Mouse (Mus musculus): Measurements from ENCODE around the gene Garnl3. TPM values are rescaled to one million over a fixed set of nuclear protein-coding genes. Genes with fewer than 3 reads are reported as not detected.
"Not testable (repeated sequence)": the region's sequence is repeated elsewhere in the genome, so short reads cannot be mapped to it uniquely, and the experiment has no call there.

Gene Garnl3
- polyA plus RNA-seq, 1 experiment from 2014 or later = 11.7 TPM

DNA sequence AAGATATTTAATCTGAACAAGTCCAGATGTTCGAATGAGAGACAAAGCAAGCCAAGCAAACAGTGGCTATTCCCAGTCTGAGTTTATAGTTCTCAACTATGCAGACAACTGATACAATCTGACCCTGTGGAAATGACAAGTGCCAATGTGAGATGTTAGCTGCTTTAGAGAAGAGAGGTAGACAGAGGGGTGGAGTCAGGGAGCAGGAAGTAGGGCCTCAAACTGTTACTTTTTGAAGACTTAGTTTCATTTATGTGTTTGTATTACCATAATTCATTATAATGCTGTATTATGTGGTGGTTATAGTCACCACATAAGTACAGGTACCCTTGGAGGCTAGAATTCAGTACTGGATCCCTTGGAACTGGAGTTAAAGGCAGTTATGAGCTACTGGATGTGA, 96.2 kb downstream of the Garnl3 start:
- Histone ChIP-seq H3K4me3 (replicated peaks) (no peak overlapping the region), H3K9me3 (no peaks in the 10 kb centered on the region), H3K4me1 (replicated peaks) (no peaks in the 10 kb centered on the region), H3K4me2 (replicated peaks) (no peak overlapping the region), H3K27me3 (replicated peaks) (no peaks in the 10 kb centered on the region), H3K9ac (no peak overlapping the region), H3K27ac (no peak overlapping the region), H3K36me3 (no peaks in the 10 kb centered on the region)
- ATAC-seq = no peak
- WGBS = 65% methylated on average over 1 of the region's 1 CpGs

DNA sequence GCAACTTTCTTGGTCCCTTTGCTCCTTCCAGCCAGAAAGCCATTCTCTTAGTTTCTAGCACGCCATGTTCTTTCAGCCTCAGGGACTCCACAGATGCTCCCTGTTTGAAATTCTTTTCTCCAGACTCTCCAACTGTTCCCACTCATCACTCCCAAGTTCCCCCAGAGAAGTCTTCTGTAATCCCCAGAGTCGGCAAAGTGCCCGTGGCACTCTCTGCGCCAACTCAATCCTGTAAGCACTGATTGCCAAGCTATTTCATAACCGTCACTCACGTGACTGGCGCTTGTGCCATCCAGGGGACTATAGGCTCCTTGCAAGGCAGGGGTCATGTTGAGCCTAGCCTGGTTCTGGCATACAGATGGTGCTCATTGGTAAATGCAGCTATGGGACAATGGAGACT, 98.2 kb downstream of the Garnl3 start:
- H3K4me3 ChIP-seq (replicated peaks) = no peak overlapping the region
- no peak overlapping the region for H3K4me2 ChIP-seq (replicated peaks)
- ATAC-seq = no peak
- H3K27ac ChIP-seq = no peak overlapping the region
- H3K36me3 ChIP-seq = no peaks in the 10 kb centered on the region
- no peaks in the 10 kb centered on the region for H3K4me1 ChIP-seq (replicated peaks)
- 89% methylated on average over 7 of the region's 7 CpGs for WGBS
- H3K27me3 ChIP-seq (replicated peaks) = no peaks in the 10 kb centered on the region
- no peaks in the 10 kb centered on the region for H3K9me3 ChIP-seq
- no peak overlapping the region for H3K9ac ChIP-seq

DNA sequence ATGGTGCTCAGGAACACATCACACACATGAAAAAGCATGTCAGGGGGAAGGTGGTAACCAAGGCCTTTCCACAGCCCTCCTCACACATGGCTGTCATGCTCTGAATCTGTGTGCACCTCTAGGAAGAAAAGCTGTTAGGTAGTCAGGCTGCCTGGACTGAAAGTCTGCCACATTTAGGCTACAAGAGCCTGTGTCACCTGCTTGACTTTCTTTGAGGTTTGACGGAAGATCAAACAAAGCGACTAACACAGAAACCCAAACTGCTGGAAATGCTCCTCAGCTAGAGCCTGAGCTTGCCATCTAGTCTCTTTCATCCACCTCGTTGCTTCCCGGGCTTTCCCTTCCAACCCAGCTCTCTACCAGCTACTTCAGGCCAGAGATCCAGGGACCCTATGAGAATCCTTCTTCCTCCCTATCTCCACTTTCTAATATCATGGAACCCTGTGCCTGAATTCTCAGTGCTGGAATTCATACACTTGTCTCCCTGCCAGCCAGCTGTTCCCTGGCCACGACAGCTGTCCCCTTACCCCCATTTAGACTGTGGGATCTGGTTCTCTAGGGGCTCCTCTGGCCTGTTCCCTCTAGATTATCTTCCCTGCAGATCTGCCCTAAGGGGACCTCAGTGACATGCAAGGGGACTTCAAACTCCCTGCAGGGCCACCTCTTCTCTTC, 98.9 kb downstream of the Garnl3 start:
- Histone ChIP-seq H3K4me1 (replicated peaks) (no peaks in the 10 kb centered on the region), H3K4me2 (replicated peaks) (no peak overlapping the region), H3K9me3 (no peaks in the 10 kb centered on the region), H3K27ac (no peak overlapping the region), H3K27me3 (replicated peaks) (no peaks in the 10 kb centered on the region), H3K9ac (no peak overlapping the region), H3K4me3 (replicated peaks) (no peak overlapping the region), H3K36me3 (no peaks in the 10 kb centered on the region)
- ATAC-seq = no peak
- 80% methylated on average over 5 of the region's 5 CpGs for WGBS

DNA sequence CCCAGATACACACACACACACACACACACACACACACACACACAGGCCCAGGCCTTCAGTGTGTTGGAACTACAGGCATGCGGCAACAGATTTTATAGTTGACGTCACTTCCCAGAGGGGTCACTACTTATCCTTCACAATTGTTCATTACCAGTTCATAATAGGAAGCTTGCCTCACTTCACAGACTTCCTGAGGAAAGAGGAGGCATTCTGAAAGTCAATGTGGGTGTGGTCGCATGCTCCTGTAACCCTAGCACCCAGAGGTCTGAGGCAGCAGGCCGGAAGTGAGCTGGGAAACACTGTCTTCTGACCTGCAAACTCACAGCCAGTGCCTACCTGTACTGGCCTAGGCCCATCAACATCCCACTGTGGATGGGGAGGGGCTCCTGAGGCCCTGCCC, 106.4 kb downstream of the Garnl3 start:
- no peaks in the 10 kb centered on the region for H3K4me1 ChIP-seq (replicated peaks)
- no peak; the same call in 1 of the 2 replicates for ATAC-seq
- H3K36me3 ChIP-seq = no peaks in the 10 kb centered on the region
- no peaks in the 10 kb centered on the region for H3K9me3 ChIP-seq
- H3K27ac ChIP-seq = no peak overlapping the region
- H3K4me2 ChIP-seq (replicated peaks) = no peak overlapping the region
- no peak overlapping the region for H3K4me3 ChIP-seq (replicated peaks)
- no peak overlapping the region for H3K9ac ChIP-seq
- H3K27me3 ChIP-seq (replicated peaks) = no peaks in the 10 kb centered on the region
- WGBS = 69% methylated on average over 4 of the region's 4 CpGs

DNA sequence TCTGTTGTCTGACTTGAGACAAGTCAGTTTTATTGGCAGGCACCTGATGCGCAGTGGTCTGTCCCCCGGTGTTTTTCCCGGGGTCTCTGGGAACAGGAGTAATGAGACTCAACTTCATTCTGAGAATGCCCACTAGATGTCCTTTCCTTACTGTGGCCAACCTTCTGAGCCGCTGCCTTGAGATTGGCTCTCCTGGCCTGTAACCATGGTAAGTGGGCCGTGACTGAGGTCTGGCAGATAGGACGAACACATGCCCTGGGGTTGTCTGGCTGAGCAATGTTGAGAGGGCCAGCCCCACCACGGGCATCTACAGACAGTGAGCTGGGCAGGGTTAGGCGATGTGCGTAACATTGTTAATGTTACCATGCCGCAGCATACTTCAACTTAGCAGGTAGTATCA, 106.9 kb downstream of the Garnl3 start:
- ATAC-seq = no peak
- no peaks in the 10 kb centered on the region for H3K4me1 ChIP-seq (replicated peaks)
- no peak overlapping the region for H3K4me2 ChIP-seq (replicated peaks)
- H3K36me3 ChIP-seq = no peaks in the 10 kb centered on the region
- no peaks in the 10 kb centered on the region for H3K27me3 ChIP-seq (replicated peaks)
- H3K9ac ChIP-seq = no peak overlapping the region
- 69% methylated on average over 10 of the region's 10 CpGs for WGBS
- no peak overlapping the region for H3K4me3 ChIP-seq (replicated peaks)
- H3K9me3 ChIP-seq = no peaks in the 10 kb centered on the region
- H3K27ac ChIP-seq = no peak overlapping the region

DNA sequence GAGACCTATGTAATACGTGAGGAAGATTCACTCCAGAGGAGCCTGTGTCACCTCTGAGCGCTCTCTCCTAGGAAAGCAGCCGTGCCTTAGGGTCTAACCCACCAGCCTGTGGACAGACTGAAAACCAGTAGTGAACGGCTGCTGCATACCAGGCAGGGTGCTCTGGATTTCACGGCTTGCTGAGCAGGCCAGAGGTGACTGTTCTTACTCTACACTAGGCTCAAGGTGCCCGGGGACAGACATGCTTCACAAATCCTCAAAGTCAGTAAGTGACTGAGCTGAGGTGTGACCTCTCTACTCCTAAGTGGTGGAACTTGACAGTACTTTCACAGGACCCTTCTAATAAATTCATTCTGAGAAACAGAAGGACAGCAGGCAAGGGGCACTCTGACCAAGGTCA, 108.6 kb downstream of the Garnl3 start:
- no peaks in the 10 kb centered on the region for H3K4me1 ChIP-seq (replicated peaks)
- ATAC-seq = no peak
- H3K27me3 ChIP-seq (replicated peaks) = no peaks in the 10 kb centered on the region

DNA sequence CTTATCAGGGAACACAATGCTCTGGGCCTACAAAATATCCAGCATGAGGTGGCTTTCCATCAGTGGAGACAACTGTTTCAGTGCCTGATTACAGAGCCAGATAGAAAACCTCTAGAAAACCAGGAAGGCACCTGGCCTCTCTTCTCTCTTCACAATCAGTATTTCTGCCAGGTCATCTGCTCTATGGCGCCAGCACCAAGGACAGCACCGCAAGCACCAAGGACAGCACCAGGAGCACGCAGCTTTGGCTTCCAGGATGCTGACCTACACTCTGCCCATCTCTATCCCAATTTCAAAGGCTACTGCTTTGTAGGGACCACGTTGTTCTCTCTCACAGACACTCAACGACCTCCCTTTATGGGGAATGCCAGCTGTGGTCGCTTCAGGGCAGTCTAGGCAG, 113.4 kb downstream of the Garnl3 start:
- Histone ChIP-seq H3K27ac (no peak overlapping the region), H3K9me3 (no peaks in the 10 kb centered on the region), H3K9ac (no peak overlapping the region), H3K4me3 (replicated peaks) (no peak overlapping the region), H3K36me3 (no peaks in the 10 kb centered on the region), H3K4me2 (replicated peaks) (no peak overlapping the region), H3K27me3 (replicated peaks) (no peaks in the 10 kb centered on the region), H3K4me1 (replicated peaks) (no peaks in the 10 kb centered on the region)
- WGBS = 5% methylated on average over 6 of the region's 6 CpGs
- ATAC-seq = no peak

More for the DNA sequence above, 108.6 kb downstream of the Garnl3 start:
- 75% methylated on average over 6 of the region's 6 CpGs for WGBS
- no peak overlapping the region for H3K4me2 ChIP-seq (replicated peaks)
- H3K9ac ChIP-seq = no peak overlapping the region
- no peaks in the 10 kb centered on the region for H3K9me3 ChIP-seq
- H3K36me3 ChIP-seq = no peaks in the 10 kb centered on the region
- no peak overlapping the region for H3K4me3 ChIP-seq (replicated peaks)
- no peak overlapping the region for H3K27ac ChIP-seq

DNA sequence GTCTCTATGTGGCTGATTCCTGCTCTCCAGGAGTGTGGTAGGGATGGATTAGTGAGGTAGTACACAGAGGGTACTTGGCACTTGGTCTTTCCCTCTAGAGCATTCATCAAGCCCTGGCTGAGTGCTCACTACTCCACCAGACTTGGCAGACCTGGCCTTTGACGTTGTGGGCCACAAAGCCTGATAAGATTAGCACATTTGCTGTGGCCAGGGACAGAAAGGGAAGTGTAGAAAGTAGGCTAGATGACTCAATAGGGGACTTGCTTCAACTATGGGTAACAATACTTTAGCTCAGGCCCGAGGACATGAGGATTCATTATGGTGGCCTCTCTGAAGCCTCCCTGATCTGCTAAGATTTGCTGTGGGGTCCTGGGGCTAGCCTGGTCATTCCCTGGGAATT, 114.3 kb downstream of the Garnl3 start:
- no peaks in the 10 kb centered on the region for H3K4me1 ChIP-seq (replicated peaks)
- no peaks in the 10 kb centered on the region for H3K9me3 ChIP-seq
- no peak overlapping the region for H3K4me3 ChIP-seq (replicated peaks)
- WGBS = 84% methylated on average over 2 of the region's 2 CpGs
- H3K9ac ChIP-seq = no peak overlapping the region
- no peak overlapping the region for H3K27ac ChIP-seq
- H3K36me3 ChIP-seq = no peaks in the 10 kb centered on the region
- no peak for ATAC-seq
- no peak overlapping the region for H3K4me2 ChIP-seq (replicated peaks)
- H3K27me3 ChIP-seq (replicated peaks) = no peaks in the 10 kb centered on the region

DNA sequence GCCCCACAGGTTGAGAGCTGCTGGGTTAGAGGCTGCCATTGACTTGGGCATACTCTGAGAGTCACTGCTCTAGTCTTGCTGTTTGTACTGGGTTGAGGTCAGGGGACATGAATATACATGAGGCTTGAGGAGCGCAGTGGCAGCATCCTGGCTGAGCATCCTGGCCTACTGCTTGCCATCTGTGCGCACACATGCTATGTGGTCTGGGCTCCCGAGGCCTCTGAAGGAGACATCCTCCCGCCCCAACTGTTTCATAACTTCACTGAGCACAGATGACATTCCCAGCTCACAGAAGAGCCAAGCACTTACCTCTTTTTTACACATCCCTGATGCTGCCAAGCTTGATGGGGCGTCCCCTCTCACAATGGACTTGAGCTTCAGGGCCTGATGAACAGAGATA, 116.6 kb downstream of the Garnl3 start:
- Histone ChIP-seq H3K27ac (no peak overlapping the region), H3K4me3 (replicated peaks) (no peak overlapping the region), H3K4me1 (replicated peaks) (no peaks in the 10 kb centered on the region), H3K9ac (no peak overlapping the region), H3K27me3 (replicated peaks) (no peaks in the 10 kb centered on the region), H3K36me3 (no peaks in the 10 kb centered on the region), H3K9me3 (no peaks in the 10 kb centered on the region), H3K4me2 (replicated peaks) (no peak overlapping the region)
- 88% methylated on average over 5 of the region's 5 CpGs for WGBS
- ATAC-seq = no peak

DNA sequence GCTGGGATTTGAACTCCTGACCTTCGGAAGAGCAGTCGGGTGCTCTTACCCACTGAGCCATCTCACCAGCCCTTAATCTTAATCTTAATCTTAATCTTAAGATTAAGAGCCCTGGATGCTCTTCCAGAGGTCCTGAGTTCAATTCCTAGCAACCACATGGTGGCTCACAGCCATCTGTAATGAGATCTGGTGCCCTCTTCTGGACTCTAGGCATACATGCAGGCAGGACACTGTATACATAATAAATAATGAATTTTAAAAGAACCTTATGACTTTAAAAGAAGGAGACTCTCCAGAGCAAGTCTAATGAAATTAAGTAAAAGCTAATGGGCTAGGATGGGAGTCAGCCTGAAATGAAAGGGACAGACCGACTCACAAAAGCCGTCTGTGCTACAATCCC, 122.4 kb downstream of the Garnl3 start:
- not testable (repeated sequence) for H3K4me3 ChIP-seq (replicated peaks)

DNA sequence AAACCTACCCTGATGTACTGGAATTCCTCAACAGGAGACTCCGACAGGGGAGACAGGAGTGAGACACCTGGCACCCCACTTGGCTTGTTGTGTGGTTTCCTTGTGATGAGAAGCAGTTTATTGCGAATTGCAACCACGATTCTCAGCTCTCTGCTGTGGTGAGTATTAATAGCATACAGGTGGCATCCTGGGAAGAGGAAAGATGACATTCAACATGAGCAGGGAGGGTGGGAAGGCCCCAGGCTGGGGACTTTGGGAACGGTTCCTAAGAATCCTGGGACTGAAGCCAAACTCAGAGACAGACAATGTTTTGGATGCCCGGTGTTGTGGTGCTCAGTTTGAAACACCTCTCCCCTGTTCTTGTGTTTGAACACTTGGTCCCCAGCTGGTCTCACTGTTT, 126.4 kb downstream of the Garnl3 start:
- Histone ChIP-seq H3K9me3 (no peaks in the 10 kb centered on the region), H3K4me2 (replicated peaks) (no peak overlapping the region), H3K4me1 (replicated peaks) (no peaks in the 10 kb centered on the region), H3K36me3 (0 out of 2 replicates have a peak, but pooled peaks cover 5% of the 10 kb centered on the region), H3K27ac (no peak overlapping the region), H3K4me3 (replicated peaks) (no peak overlapping the region), H3K9ac (no peak overlapping the region), H3K27me3 (replicated peaks) (no peaks in the 10 kb centered on the region)
- 74% methylated on average over 5 of the region's 5 CpGs for WGBS
- no peak for ATAC-seq

More for the DNA sequence above, 122.4 kb downstream of the Garnl3 start:
- not testable (repeated sequence) for H3K36me3 ChIP-seq; H3K9ac ChIP-seq; H3K9me3 ChIP-seq; H3K4me1 ChIP-seq (replicated peaks); H3K27me3 ChIP-seq (replicated peaks); ATAC-seq; H3K4me2 ChIP-seq (replicated peaks); H3K27ac ChIP-seq
- 87% methylated on average over 4 of the region's 4 CpGs for WGBS

DNA sequence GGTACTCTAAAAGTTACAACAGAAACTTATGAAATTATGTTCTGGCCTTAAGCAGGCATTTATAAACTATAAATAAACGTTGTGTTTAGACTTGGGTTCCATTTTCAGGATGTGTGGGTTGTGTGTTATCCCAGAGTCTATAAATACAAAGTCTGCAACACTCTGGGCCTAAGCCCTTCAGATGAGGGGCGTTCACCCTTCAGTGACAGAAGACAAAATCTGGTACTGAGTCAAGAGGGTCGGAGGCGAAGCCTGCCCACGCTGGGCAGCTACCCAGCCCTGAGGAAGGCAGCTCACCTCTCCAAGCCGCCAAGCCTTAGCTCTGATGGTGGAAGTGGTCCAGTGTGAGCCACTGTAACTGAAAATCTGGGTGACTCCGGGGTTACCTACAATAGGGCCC, 129.3 kb downstream of the Garnl3 start:
- Histone ChIP-seq H3K27me3 (replicated peaks) (no peaks in the 10 kb centered on the region), H3K36me3 (0 out of 2 replicates have a peak, but pooled peaks cover 5% of the 10 kb centered on the region), H3K27ac (no peak overlapping the region), H3K9ac (no peak overlapping the region), H3K4me2 (replicated peaks) (no peak overlapping the region), H3K9me3 (no peaks in the 10 kb centered on the region), H3K4me3 (replicated peaks) (no peak overlapping the region), H3K4me1 (replicated peaks) (no peaks in the 10 kb centered on the region)
- 91% methylated on average over 7 of the region's 7 CpGs for WGBS
- ATAC-seq = no peak

DNA sequence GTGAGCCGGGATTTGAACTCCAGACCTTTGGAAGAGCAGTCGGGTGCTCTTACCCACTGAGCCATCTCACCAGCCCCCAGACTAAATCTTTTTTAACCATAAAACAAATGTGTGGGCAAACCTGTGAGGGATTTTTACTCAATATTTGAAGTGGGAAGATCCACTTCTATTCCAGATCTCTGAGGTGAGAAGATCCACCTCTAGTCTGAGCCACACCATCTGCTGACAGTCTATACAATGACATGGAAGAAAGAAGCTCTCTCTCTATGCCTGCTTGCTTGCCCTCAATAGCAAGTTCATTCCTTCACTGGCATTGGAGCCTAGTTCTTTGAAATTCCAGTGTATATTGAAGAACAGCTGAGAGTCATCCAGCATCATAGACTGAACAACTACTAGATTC, 131.7 kb downstream of the Garnl3 start:
- Histone ChIP-seq H3K36me3 (no peaks in the 10 kb centered on the region), H3K4me3 (replicated peaks) (no peak overlapping the region), H3K9me3 (no peaks in the 10 kb centered on the region), H3K4me2 (replicated peaks) (no peak overlapping the region), H3K4me1 (replicated peaks) (no peaks in the 10 kb centered on the region), H3K27ac (no peak overlapping the region), H3K9ac (no peak overlapping the region), H3K27me3 (replicated peaks) (no peaks in the 10 kb centered on the region)
- no peak for ATAC-seq
- WGBS = 76% methylated on average over 2 of the region's 2 CpGs
